ENCODE assay signal across 8 mouse cellular contexts in the genomic region with DNA sequence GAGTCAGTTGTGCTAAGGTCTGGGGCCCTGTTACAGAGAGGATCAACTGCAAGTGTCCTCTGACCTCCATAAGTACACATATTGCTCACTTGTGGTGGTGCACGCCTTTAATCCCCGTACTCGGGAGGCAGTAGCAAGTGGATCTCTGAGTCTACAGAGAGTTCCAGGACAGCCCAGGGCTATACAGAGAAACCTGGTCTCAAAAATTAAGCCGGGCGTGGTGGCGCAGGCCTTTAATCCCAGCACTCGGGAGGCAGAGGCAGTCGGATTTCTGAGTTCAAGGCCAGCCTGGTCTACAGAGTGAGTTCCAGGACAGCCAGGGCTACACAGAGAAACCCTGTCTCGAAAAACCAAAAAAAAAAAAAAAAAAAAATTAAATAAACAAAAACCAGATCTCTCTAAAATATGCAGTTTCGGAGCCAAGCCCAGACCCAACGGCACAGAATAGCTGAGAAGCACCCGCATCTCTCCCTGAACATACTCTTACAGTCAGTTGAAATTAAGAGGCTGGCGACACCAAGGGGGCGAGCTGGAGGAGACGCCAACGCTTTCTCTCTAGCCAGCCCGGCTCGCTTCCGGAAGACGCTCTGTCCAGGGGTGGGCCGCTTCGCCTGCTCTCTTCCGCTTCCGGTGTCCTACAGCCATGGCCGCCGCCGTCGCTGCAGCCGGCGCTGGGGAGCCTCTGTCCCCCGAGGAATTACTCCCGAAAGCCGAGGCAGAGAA. TPM values are rescaled to one million over a fixed set of nuclear protein-coding genes. Genes with fewer than 3 reads are reported as not detected.
A peak's percentile ranks its signal among the peaks of the same experiment; 100 is the strongest.
DNase-seq lines count a peak whose midpoint lies in the region; ATAC-seq and TF ChIP-seq lines count a peak whose summit lies in the region.

TSS of gene Tomm22 (plus strand) at position 613 of the 723 bp plus-strand sequence.

- TF ChIP-seq POLR2A in cortical plate, adult 2 months (IDR thresholded peaks at IDR 0.05; ENCODE audit: extremely low read depth, insufficient read depth, low read length) = no peak; the same call in 1 of the 2 replicates

- DNase-seq in gastrocnemius, postnatal 10 days = peak; percentile 84
- peak; percentile 89 to 94 for DNase-seq in left cerebral cortex, postnatal 10 days (ENCODE audit: extremely low spot score in 1 of 2, low spot score in 2 of 2)
- peak; percentile 90 for DNase-seq in right cerebral cortex, postnatal 25 days
- DNase-seq in urinary bladder, postnatal 4 days (ENCODE audit: low spot score in 2 of 2) = peak; percentile 84 to 89

- peak; percentile 94 for ATAC-seq in activated CD4-positive, CD25-positive, alpha-beta regulatory T cell, adult 4 months
- ATAC-seq in inflammation-experienced regulatory T-cells, adult 6 months = peak; percentile 97
- peak; percentile 94 for ATAC-seq in megakaryocyte-erythroid progenitor cell, adult 5-6 weeks (replicated peaks; ENCODE audit: low FRiP score, low TSS enrichment, poor library complexity, severe bottlenecking)

- H3K27ac ChIP-seq in cortical plate, adult 2 months (ENCODE audit: insufficient read depth, low read length) = no peak within 1 kb of the TSS

- peak within 1 kb of the TSS; percentile 69 for H3K4me3 ChIP-seq in cortical plate, adult 2 months (ENCODE audit: insufficient read depth, low read length)

- intact Hi-C loops in left cerebral cortex, postnatal 10 days (cut with DNase I) = no loop called here

- H3K4me1 ChIP-seq in cortical plate, adult 2 months (ENCODE audit: control insufficient read depth, insufficient read depth, low read length) = peaks cover 4% of the 10 kb centered on the region

- peak; percentile 34; the same call in 1 of the 2 replicates for TF ChIP-seq CTCF in cortical plate, adult 2 months (IDR thresholded peaks at IDR 0.05; ENCODE audit: extremely low read depth, insufficient read depth, low read length)

RNA-seq across cellular contexts. Expression of gene Tomm22, which starts in this region (rescaled TPM):
- polyA plus RNA-seq in activated CD4-positive, CD25-positive, alpha-beta regulatory T cell, adult 4 months (2017; shearing (Covaris generic)) = 100 to 1,000 TPM; 217 to 224 TPM
- 88.3 and 94.3 TPM in 2 replicates for polyA plus RNA-seq in cortical plate, adult 2 months (2012; rRNA removed)
- 100 to 1,000 TPM in 1 of 2 experiments, 10 to 100 TPM in 1; 90.5 to 102 TPM for total RNA-seq in gastrocnemius, postnatal 10 days (2021)
- polyA plus RNA-seq in inflammation-experienced regulatory T-cells, adult 6 months (2017; shearing (Covaris generic)) = 100 to 1,000 TPM; 185 to 255 (median 187) TPM
- 100 to 1,000 TPM; 108 to 112 TPM for total RNA-seq in left cerebral cortex, postnatal 10 days (2021)
- 195 and 205 TPM in 2 replicates for total RNA-seq in megakaryocyte-erythroid progenitor cell, adult 5-6 weeks (2014; fragmentation: Nextera tagmentation)
- total RNA-seq in megakaryocyte-erythroid progenitor cell, adult 5-6 weeks (2017) = 85.4 and 108 TPM in 2 replicates
